ENCODE assay signal across 8 mouse cellular contexts in genomic region chr3:27572305-27572704, GRCm38 (mm10).
DNase-seq lines count a peak whose midpoint lies in the region; ATAC-seq lines count a peak whose summit lies in the region.

No protein-coding gene starts in this region.

- H3K9ac ChIP-seq in hindbrain, embryonic 11.5 days (ENCODE audit: low read depth, low read length): no peak overlapping the region
- no peak overlapping the region for H3K9ac ChIP-seq in hindbrain, embryonic 12.5 days
- H3K9ac ChIP-seq in limb, embryonic 13.5 days: no peak overlapping the region

- no peaks in the 10 kb centered on the region for H3K36me3 ChIP-seq in hindbrain, embryonic 11.5 days (ENCODE audit: control insufficient read depth, insufficient read depth, low read length)
- H3K36me3 ChIP-seq in hindbrain, embryonic 10.5 days: no peaks in the 10 kb centered on the region
- no peaks in the 10 kb centered on the region for H3K36me3 ChIP-seq in hindbrain, embryonic 12.5 days
- no peaks in the 10 kb centered on the region for H3K36me3 ChIP-seq in limb, embryonic 13.5 days

- WGBS in hindbrain, embryonic 11.5 days: 67% methylated on average over 6 of the region's 6 CpGs
- WGBS in hindbrain, embryonic 10.5 days: 66% methylated on average over 6 of the region's 6 CpGs
- WGBS in hindbrain, embryonic 12.5 days: 60% methylated on average over 6 of the region's 6 CpGs
- WGBS in limb, embryonic 13.5 days: 28% methylated on average over 6 of the region's 6 CpGs

- no peak overlapping the region for H3K4me3 ChIP-seq in hindbrain, embryonic 11.5 days (ENCODE audit: low read depth, low read length)
- no peak overlapping the region for H3K4me3 ChIP-seq in hindbrain, embryonic 10.5 days
- H3K4me3 ChIP-seq in hindbrain, embryonic 12.5 days: no peak overlapping the region
- no peak overlapping the region for H3K4me3 ChIP-seq in limb, embryonic 13.5 days

- H3K27ac ChIP-seq in hindbrain, embryonic 11.5 days (ENCODE audit: low read depth, low read length): no peak overlapping the region
- H3K27ac ChIP-seq in hindbrain, embryonic 10.5 days: no peak overlapping the region
- peak overlapping the region; percentile 79 for H3K27ac ChIP-seq in hindbrain, embryonic 12.5 days
- H3K27ac ChIP-seq in limb, embryonic 13.5 days: peak overlapping the region; percentile 33; the same call in 1 of the 2 replicates

- no peaks in the 10 kb centered on the region for H3K9me3 ChIP-seq in hindbrain, embryonic 11.5 days (ENCODE audit: control insufficient read depth, low read length)
- no peaks in the 10 kb centered on the region for H3K9me3 ChIP-seq in hindbrain, embryonic 10.5 days
- no peaks in the 10 kb centered on the region for H3K9me3 ChIP-seq in hindbrain, embryonic 12.5 days (replicated peaks)
- no peaks in the 10 kb centered on the region for H3K9me3 ChIP-seq in limb, embryonic 13.5 days

- H3K27me3 ChIP-seq in hindbrain, embryonic 11.5 days (ENCODE audit: control insufficient read depth, insufficient read depth, low read length): no peaks in the 10 kb centered on the region
- H3K27me3 ChIP-seq in hindbrain, embryonic 10.5 days (ENCODE audit: insufficient read depth, poor library complexity, severe bottlenecking): no peaks in the 10 kb centered on the region
- H3K27me3 ChIP-seq in hindbrain, embryonic 12.5 days: no peaks in the 10 kb centered on the region
- no peaks in the 10 kb centered on the region for H3K27me3 ChIP-seq in limb, embryonic 13.5 days

- 0 out of 2 replicates have a peak, but pooled peaks have one; percentile 17 for ATAC-seq in hindbrain, embryonic 11.5 days (ENCODE audit: low FRiP score)
- ATAC-seq in hindbrain, embryonic 12.5 days (ENCODE audit: low FRiP score): peak; percentile 19; the same call in 1 of the 2 replicates
- peak; percentile 59 for ATAC-seq in limb, embryonic 13.5 days (ENCODE audit: low FRiP score, low read depth)

- DNase-seq in hindbrain, embryonic 11.5 days (ENCODE audit: low spot score): no peak
- no peak for DNase-seq in hindbrain, embryonic 10.5 days (ENCODE audit: low spot score)
- DNase-seq in adrenal gland, postnatal 14 days: peak; percentile 66
- no peak for DNase-seq in spleen, postnatal 10 days (ENCODE audit: low spot score in 2 of 2)
- no peak for DNase-seq in left cerebral cortex, adult 18-20 months (ENCODE audit: low spot score in 2 of 2)
- DNase-seq in layer of hippocampus, postnatal 36 days: no peak

- no peaks in the 10 kb centered on the region for H3K4me1 ChIP-seq in hindbrain, embryonic 11.5 days (replicated peaks; ENCODE audit: control insufficient read depth, insufficient read depth, low read length)
- peaks cover 36% of the 10 kb centered on the region for H3K4me1 ChIP-seq in hindbrain, embryonic 10.5 days (replicated peaks)
- H3K4me1 ChIP-seq in hindbrain, embryonic 12.5 days: peaks cover 25% of the 10 kb centered on the region
- peaks cover 39% of the 10 kb centered on the region for H3K4me1 ChIP-seq in limb, embryonic 13.5 days

- no peak overlapping the region for H3K4me2 ChIP-seq in hindbrain, embryonic 11.5 days (replicated peaks; ENCODE audit: low read depth, low read length)
- H3K4me2 ChIP-seq in hindbrain, embryonic 12.5 days (replicated peaks): no peak overlapping the region
- H3K4me2 ChIP-seq in limb, embryonic 13.5 days (replicated peaks): no peak overlapping the region

Comparison
In these comparisons a context has a peak if more than half of its experiments do, and no peak if none do; other contexts are left out.
1. H3K27ac ChIP-seq: peak in hindbrain, embryonic 12.5 days (single experiment) and limb, embryonic 13.5 days (single experiment); none in hindbrain, embryonic 11.5 days (single experiment) and hindbrain, embryonic 10.5 days (single experiment).
2. Peak in every context shown above with its lines, with median percentiles within 50 percentile points of each other: ATAC-seq.